Mouse (Mus musculus) heart, embryonic 11.5 days (tissue): Measurements from ENCODE around the gene Vnn3. TPM values are rescaled to one million over a fixed set of nuclear protein-coding genes. Genes with fewer than 3 reads are reported as not detected.

Experiments used
- ATAC-seq: fragments of 200-750 bp; cut with Nextera tagmentation; replicated peaks from 2 replicates; pipeline ENCODE4 v1.8.0; 2017; ENCODE audit warnings: moderate library complexity; ENCODE audit not compliant: insufficient number of reproducible peaks, low FRiP score, low TSS enrichment
- H3K27ac ChIP-seq: fragments of 300-500 bp; sonication (generic); 2 replicates; pipeline ENCODE4 v1.5.1; 2014; ENCODE audit warnings: mild to moderate bottlenecking, low read depth, low read length
- H3K27me3 ChIP-seq: fragments of 300-500 bp; sonication (generic); 2 replicates; pipeline ENCODE4 v1.6.1; 2014; ENCODE audit warnings: mild to moderate bottlenecking, low read length, mixed read lengths; ENCODE audit not compliant: control insufficient read depth, insufficient read depth
- H3K36me3 ChIP-seq: fragments of 300-500 bp; sonication (generic); 2 replicates; pipeline ENCODE4 v1.6.1; 2014; ENCODE audit warnings: mild to moderate bottlenecking, low read length, moderate library complexity, mixed read lengths; ENCODE audit not compliant: control insufficient read depth, insufficient read depth
- H3K4me1 ChIP-seq: fragments of 300-500 bp; sonication (generic); 2 replicates; pipeline ENCODE4 v1.6.1; 2014; ENCODE audit warnings: low read length; ENCODE audit not compliant: control insufficient read depth, insufficient read depth
- H3K4me2 ChIP-seq: fragments of 300-500 bp; sonication (generic); 2 replicates; pipeline ENCODE4 v1.6.1; 2014; ENCODE audit warnings: mild to moderate bottlenecking, moderate library complexity
- H3K4me3 ChIP-seq: fragments of 300-500 bp; sonication (generic); 2 replicates; pipeline ENCODE4 v1.5.1; 2014; ENCODE audit warnings: low read depth, low read length
- H3K9ac ChIP-seq: fragments of 300-500 bp; sonication (generic); 2 replicates; pipeline ENCODE4 v1.6.1; 2014; ENCODE audit warnings: mild to moderate bottlenecking, low read depth, low read length, moderate library complexity
- H3K9me3 ChIP-seq: fragments of 300-500 bp; sonication (generic); replicated peaks from 2 replicates; pipeline ENCODE4 v1.6.1; 2016; ENCODE audit warnings: low read length; ENCODE audit not compliant: control insufficient read depth
- WGBS: fragments of 180-500 bp; shearing (Covaris S2); extraction: QIAGEN DNeasy Blood & Tissue Kit; methylation state at CpG from one replicate; pipeline ENCODE4 v1.1.7; 2014; ENCODE audit not compliant: insufficient replicate concordance; 5-methylcytosine and 5-hydroxymethylcytosine counted together
- polyA plus RNA-seq: library from polyadenylated mRNA; unstranded; fragments of >200 nt; fragmentation: Nextera tagmentation; extraction: Ambion mirVana; gene quantifications from 2 replicates; pipeline ENCODE4 v1.2.1, GENCODE M21; 2014

The Vnn3 gene
- polyA plus RNA-seq, 1 experiment from 2014 or later = not detected

- ATAC-seq = no peak
- Histone ChIP-seq H3K9me3 (peaks cover 6% of the 10 kb centered on the region; the same call in 1 of the 2 replicates), H3K4me3 (no peak overlapping the region), H3K4me1 (no peaks in the 10 kb centered on the region), H3K27me3 (no peaks in the 10 kb centered on the region), H3K9ac (no peak overlapping the region), H3K36me3 (no peaks in the 10 kb centered on the region), H3K27ac (no peak overlapping the region), H3K4me2 (no peak overlapping the region)
- 76% methylated on average over 9 of the region's 9 CpGs for WGBS
These were observed 13.4 kb downstream of the Vnn3 start for GRCm38 (mm10) chr10:23864362-23865312.

GRCm38 (mm10) chr10:23880695-23881094, 29.4 kb downstream of the Vnn3 start:
- H3K4me3 ChIP-seq = no peak overlapping the region
- H3K27me3 ChIP-seq = no peaks in the 10 kb centered on the region
- no peaks in the 10 kb centered on the region for H3K36me3 ChIP-seq
- H3K9me3 ChIP-seq = 0 out of 2 replicates have a peak, but pooled peaks cover 3% of the 10 kb centered on the region
- WGBS = 80% methylated on average over 6 of the region's 6 CpGs
- H3K4me1 ChIP-seq = no peaks in the 10 kb centered on the region
- H3K27ac ChIP-seq = no peak overlapping the region
- no peak overlapping the region for H3K4me2 ChIP-seq
- H3K9ac ChIP-seq = no peak overlapping the region
- no peak for ATAC-seq

GRCm38 (mm10) chr10:23884910-23885309, 33.6 kb downstream of the Vnn3 start:
- Histone ChIP-seq H3K36me3 (no peaks in the 10 kb centered on the region), H3K4me3 (no peak overlapping the region), H3K9me3 (no peaks in the 10 kb centered on the region), H3K4me1 (no peaks in the 10 kb centered on the region), H3K4me2 (no peak overlapping the region), H3K9ac (no peak overlapping the region), H3K27ac (no peak overlapping the region), H3K27me3 (no peaks in the 10 kb centered on the region)
- ATAC-seq = no peak
- WGBS = 78% methylated on average over 1 of the region's 1 CpGs

- H3K4me2 ChIP-seq = no peak overlapping the region
- no peaks in the 10 kb centered on the region for H3K9me3 ChIP-seq
- 75% methylated on average over 3 of the region's 3 CpGs for WGBS
- no peak overlapping the region for H3K9ac ChIP-seq
- H3K4me1 ChIP-seq = no peaks in the 10 kb centered on the region
- H3K36me3 ChIP-seq = no peaks in the 10 kb centered on the region
- no peaks in the 10 kb centered on the region for H3K27me3 ChIP-seq
- ATAC-seq = no peak
- no peak overlapping the region for H3K4me3 ChIP-seq
- H3K27ac ChIP-seq = no peak overlapping the region
These were observed 34.8 kb downstream of the Vnn3 start for GRCm38 (mm10) chr10:23886060-23886459.

- Histone ChIP-seq H3K4me2 (no peak overlapping the region), H3K4me3 (no peak overlapping the region), H3K9ac (no peak overlapping the region), H3K9me3 (no peaks in the 10 kb centered on the region), H3K27ac (no peak overlapping the region), H3K4me1 (no peaks in the 10 kb centered on the region; the same call in 1 of the 2 replicates), H3K36me3 (no peaks in the 10 kb centered on the region), H3K27me3 (no peaks in the 10 kb centered on the region)
- 83% methylated on average over 1 of the region's 1 CpGs for WGBS
- no peak for ATAC-seq
These were observed 41.7 kb downstream of the Vnn3 start for GRCm38 (mm10) chr10:23892987-23893386.

GRCm38 (mm10) chr10:23894601-23895349, 43.5 kb downstream of the Vnn3 start, which contains the start of gene Vnn1:
Gene Vnn1, plus strand, starts transcription at chr10:23894688.
- Histone ChIP-seq H3K4me1 (no peaks in the 10 kb centered on the region; the same call in 1 of the 2 replicates), H3K4me3 (peak within 1 kb of the TSS; percentile 49), H3K9ac (peak within 1 kb of the TSS; percentile 72), H3K36me3 (no peaks in the 10 kb centered on the region), H3K4me2 (peak within 1 kb of the TSS; percentile 79), H3K27ac (no peak within 1 kb of the TSS), H3K9me3 (no peaks in the 10 kb centered on the region), H3K27me3 (no peaks in the 10 kb centered on the region)
- whole genome bisulfite sequencing = 18% methylated on average over 21 of the region's 21 CpGs
- ATAC-seq = no peak

GRCm38 (mm10) chr10:23895376-23895775, 44.1 kb downstream of the Vnn3 start:
- Histone ChIP-seq H3K4me2 (peak overlapping the region; percentile 79), H3K36me3 (no peaks in the 10 kb centered on the region), H3K4me3 (no peak overlapping the region), H3K4me1 (no peaks in the 10 kb centered on the region; the same call in 1 of the 2 replicates), H3K27ac (no peak overlapping the region), H3K27me3 (no peaks in the 10 kb centered on the region), H3K9ac (no peak overlapping the region), H3K9me3 (no peaks in the 10 kb centered on the region)
- WGBS = 71% methylated on average over 7 of the region's 7 CpGs
- no peak for ATAC-seq

- H3K4me2 ChIP-seq = no peak overlapping the region
- H3K4me1 ChIP-seq = no peaks in the 10 kb centered on the region
- H3K9ac ChIP-seq = no peak overlapping the region
- 81% methylated on average over 3 of the region's 3 CpGs for WGBS
- H3K27ac ChIP-seq = no peak overlapping the region
- H3K27me3 ChIP-seq = no peaks in the 10 kb centered on the region
- H3K9me3 ChIP-seq = no peaks in the 10 kb centered on the region
- H3K4me3 ChIP-seq = no peak overlapping the region
- ATAC-seq = no peak
- no peaks in the 10 kb centered on the region for H3K36me3 ChIP-seq
These were observed 49.9 kb downstream of the Vnn3 start for GRCm38 (mm10) chr10:23901119-23901518.
